Mouse (Mus musculus) hindbrain, postnatal 0 days (tissue): ENCODE measurements around the gene Arhgap32. TPM values are rescaled to one million over a fixed set of nuclear protein-coding genes. Genes with fewer than 3 reads are reported as not detected.

Experiments
- ATAC-seq: fragments of 200-750 bp; cut with Nextera tagmentation; 2 replicates; pipeline ENCODE4 v1.8.0; 2017; ENCODE audit warnings: mild to moderate bottlenecking, moderate TSS enrichment, moderate library complexity
- DNase-seq: peaks from one replicate; pipeline ENCODE4 v3.0.0-alpha.2; 2015; ENCODE audit warnings: low spot score
- H3K27ac ChIP-seq: fragments of 300-500 bp; sonication (generic); 2 replicates; pipeline ENCODE4 v1.5.1; 2014; ENCODE audit warnings: mild to moderate bottlenecking
- H3K27me3 ChIP-seq: fragments of 300-500 bp; sonication (generic); 2 replicates; pipeline ENCODE4 v1.6.1; 2014; ENCODE audit warnings: low read length, mixed read lengths; ENCODE audit not compliant: insufficient read depth
- H3K36me3 ChIP-seq: fragments of 300-500 bp; sonication (generic); 2 replicates; pipeline ENCODE4 v1.6.1; 2014; ENCODE audit warnings: low read length, mixed read lengths; ENCODE audit not compliant: insufficient read depth
- H3K4me1 ChIP-seq: fragments of 300-500 bp; sonication (generic); 2 replicates; pipeline ENCODE4 v1.6.1; 2014; ENCODE audit warnings: antibody characterized with exemption, low read length, mixed read lengths; ENCODE audit not compliant: insufficient read depth
- H3K4me2 ChIP-seq: fragments of 300-500 bp; sonication (generic); 2 replicates; pipeline ENCODE4 v1.6.1; 2014; ENCODE audit warnings: low read depth, mild to moderate bottlenecking, low read length, moderate library complexity, mixed read lengths
- H3K4me3 ChIP-seq: fragments of 300-500 bp; sonication (generic); 2 replicates; pipeline ENCODE4 v1.5.1; 2014; ENCODE audit warnings: low read length
- H3K9ac ChIP-seq: fragments of 300-500 bp; sonication (generic); replicated peaks from 2 replicates; pipeline ENCODE4 v1.6.1; 2014; ENCODE audit warnings: mild to moderate bottlenecking, low read length, moderate library complexity, mixed read lengths
- H3K9me3 ChIP-seq: fragments of 300-500 bp; sonication (generic); 2 replicates; pipeline ENCODE4 v1.6.1; 2016; ENCODE audit warnings: low read length, mixed read lengths
- CTCF ChIP-seq: IDR thresholded peaks from 2 replicates; pipeline ENCODE4 v1.5.1; 2016; ENCODE audit warnings: antibody characterized with exemption, control low read depth, low read depth
- WGBS: fragments of 180-500 bp; shearing (Covaris S2); extraction: QIAGEN DNeasy Blood & Tissue Kit; methylation state at CpG from one replicate; pipeline ENCODE4 v1.1.7; 2014; 5-methylcytosine and 5-hydroxymethylcytosine counted together
- polyA plus RNA-seq: library from polyadenylated mRNA; unstranded; fragments of >200 nt; fragmentation: Nextera tagmentation; extraction: Ambion mirVana; gene quantifications from 2 replicates; pipeline ENCODE4 v1.2.1, GENCODE M21; 2015
- total RNA-seq: library from RNA; depleted of rRNA; stranded (reverse); fragments of >200 nt; gene quantifications from 2 replicates; pipeline ENCODE4 v1.2.3, GENCODE M21; 2014

Gene Arhgap32
- total and polyA plus RNA-seq, 2 experiments from 2014 or later = 8.2 to 66.7 TPM

DNA sequence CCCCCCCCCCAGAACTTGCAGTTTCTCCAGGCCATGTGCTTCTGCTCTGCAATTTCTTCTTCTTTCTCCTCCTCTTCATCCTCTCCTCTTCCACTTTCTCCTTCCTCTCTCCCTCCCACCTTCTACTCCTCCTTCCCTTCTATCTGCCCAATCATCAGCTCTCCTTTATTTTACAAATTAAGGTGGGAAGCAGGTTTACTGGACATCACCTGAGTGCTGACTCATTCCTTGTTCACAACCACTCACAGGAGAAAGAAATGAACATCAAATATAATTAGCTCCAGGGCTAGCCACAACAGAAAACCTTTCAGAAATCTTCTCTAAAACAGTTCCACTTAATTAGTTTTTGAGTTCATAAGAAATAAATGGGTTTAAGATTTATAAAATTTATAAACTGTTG, 20.3 kb downstream of the Arhgap32 start:
- ATAC-seq (no peak), DNase-seq (no peak)
- TF ChIP-seq CTCF = no peak
- Histone ChIP-seq H3K4me1 (no peaks in the 10 kb centered on the region), H3K4me3 (no peak overlapping the region), H3K27ac (no peak overlapping the region), H3K9me3 (no peaks in the 10 kb centered on the region), H3K9ac (no peak overlapping the region), H3K36me3 (no peaks in the 10 kb centered on the region), H3K4me2 (no peak overlapping the region), H3K27me3 (no peaks in the 10 kb centered on the region)

DNA sequence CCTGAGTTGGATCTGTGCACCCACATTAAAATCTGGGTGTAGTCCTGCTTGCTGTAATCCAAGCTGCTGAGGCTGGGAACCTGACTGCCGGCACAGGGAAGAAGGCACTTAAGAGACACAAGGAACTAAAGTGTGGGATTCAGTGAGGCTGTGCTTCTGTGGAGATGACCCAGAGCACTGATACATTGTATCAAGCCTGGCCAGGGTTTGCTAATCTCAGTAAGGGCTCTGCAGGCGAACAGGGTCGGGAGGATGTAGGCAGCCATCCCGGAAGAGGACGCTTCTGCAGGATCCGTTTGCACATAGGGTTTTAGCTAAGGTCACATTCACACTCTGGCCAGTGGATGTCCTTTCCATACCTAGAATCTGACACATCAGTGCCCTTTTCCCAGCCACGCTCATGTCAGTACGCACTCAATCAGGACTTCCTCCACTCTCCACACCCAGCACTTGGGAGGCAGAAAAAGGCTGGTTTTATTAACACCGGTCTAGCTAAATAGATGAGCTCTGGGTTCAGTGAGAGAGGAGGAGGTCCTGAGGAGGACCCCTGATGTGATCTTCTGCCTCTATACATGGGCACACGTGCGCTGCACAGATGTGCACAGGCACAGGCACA, 20.9 kb downstream of the Arhgap32 start:
- 74% methylated on average over 11 of the region's 11 CpGs for WGBS
- DNase-seq (no peak), ATAC-seq (no peak)
- no peak for TF ChIP-seq CTCF
- H3K27ac ChIP-seq = no peak overlapping the region
- H3K4me1 ChIP-seq = no peaks in the 10 kb centered on the region
- no peak overlapping the region for H3K9ac ChIP-seq
- no peak overlapping the region for H3K4me3 ChIP-seq
- no peaks in the 10 kb centered on the region for H3K9me3 ChIP-seq
- H3K36me3 ChIP-seq = no peaks in the 10 kb centered on the region
- no peaks in the 10 kb centered on the region for H3K27me3 ChIP-seq
- no peak overlapping the region for H3K4me2 ChIP-seq

DNA sequence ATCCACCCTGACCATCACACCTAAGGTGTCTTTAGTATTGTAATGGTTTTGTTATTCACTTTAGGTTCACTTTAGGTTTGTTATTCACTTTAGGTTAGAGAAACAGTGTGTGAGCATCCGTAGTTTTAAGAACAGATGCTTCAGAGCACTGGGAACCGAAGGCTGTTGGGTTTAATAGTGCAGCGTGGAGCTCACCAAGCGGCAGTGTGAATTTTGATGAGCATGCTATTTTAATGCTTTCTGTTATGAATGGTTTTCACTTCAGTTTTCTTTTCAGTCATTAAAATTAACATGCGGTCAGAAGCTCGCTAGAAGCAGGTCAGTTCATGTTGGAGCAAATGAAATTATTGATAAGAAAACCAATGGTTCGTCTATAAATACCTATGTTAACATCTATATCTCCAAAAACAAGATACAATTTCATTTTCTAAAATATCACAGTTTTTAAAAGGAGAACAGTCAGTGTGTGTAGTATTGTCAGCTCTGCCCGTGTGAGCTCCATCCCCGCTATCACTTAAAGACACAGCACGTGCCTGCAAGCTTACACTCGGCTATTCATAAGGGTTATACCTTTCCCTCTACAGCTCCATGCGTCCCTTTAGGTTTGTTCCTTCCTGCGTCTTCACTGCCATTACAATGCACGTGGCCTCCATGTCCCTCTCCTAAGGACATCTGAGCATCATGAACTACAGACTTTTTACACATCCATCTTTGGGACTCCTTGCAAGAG, 21.9 kb downstream of the Arhgap32 start:
- ATAC-seq (no peak), DNase-seq (no peak)
- no peak overlapping the region for H3K4me2 ChIP-seq
- no peak overlapping the region for H3K9ac ChIP-seq
- no peaks in the 10 kb centered on the region for H3K36me3 ChIP-seq
- WGBS = 80% methylated on average over 14 of the region's 14 CpGs
- no peak overlapping the region for H3K27ac ChIP-seq
- no peaks in the 10 kb centered on the region for H3K27me3 ChIP-seq
- no peak for TF ChIP-seq CTCF
- H3K4me1 ChIP-seq = no peaks in the 10 kb centered on the region
- no peaks in the 10 kb centered on the region for H3K9me3 ChIP-seq
- H3K4me3 ChIP-seq = no peak overlapping the region

DNA sequence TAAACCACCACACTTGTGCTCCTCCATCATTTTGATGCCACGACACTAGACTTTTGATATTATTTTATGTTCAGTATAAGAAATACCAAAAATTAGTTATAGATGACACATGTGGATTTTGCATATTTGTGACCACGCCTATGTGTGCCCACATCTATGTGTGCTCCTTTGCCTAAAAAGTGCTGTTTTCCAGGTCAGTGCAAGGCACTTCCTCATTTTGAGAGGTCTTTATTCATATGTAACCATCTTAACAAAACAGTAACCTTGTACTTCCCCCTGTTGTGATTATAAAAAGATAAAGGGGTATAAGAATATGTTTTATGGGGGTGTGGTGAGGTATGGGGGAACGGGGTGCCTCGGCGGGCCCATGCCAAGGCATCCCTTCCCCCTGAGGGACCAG, 22.7 kb downstream of the Arhgap32 start:
- no peak for TF ChIP-seq CTCF
- WGBS = 96% methylated on average over 5 of the region's 5 CpGs

DNA sequence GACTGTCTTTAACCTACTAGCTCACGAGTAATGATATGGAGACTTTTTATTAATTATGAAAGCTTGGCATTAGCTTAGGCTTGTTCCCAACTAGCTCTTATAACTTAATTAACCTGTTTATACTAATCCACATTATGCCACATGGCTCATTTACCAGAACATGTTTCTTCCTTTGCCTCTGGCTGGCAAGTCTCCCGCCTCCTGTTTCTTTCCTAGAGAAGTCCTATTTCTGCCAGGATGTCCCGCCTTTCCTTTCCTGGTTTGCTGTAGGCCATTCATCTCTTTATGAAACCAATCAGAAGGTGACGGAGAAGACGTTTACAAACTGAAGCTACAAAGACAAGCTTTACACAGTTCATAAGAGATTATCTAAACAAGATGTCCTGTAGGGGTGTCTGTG, 23.7 kb downstream of the Arhgap32 start:
- ATAC-seq (no peak), DNase-seq (no peak)
- 70% methylated on average over 5 of the region's 5 CpGs for WGBS
- H3K4me3 ChIP-seq = no peak overlapping the region
- no peak overlapping the region for H3K9ac ChIP-seq
- no peak for TF ChIP-seq CTCF
- H3K27ac ChIP-seq = no peak overlapping the region
- no peaks in the 10 kb centered on the region for H3K9me3 ChIP-seq
- no peaks in the 10 kb centered on the region for H3K4me1 ChIP-seq
- H3K36me3 ChIP-seq = no peaks in the 10 kb centered on the region
- no peaks in the 10 kb centered on the region for H3K27me3 ChIP-seq
- no peak overlapping the region for H3K4me2 ChIP-seq

More for the DNA sequence above, 22.7 kb downstream of the Arhgap32 start:
- H3K4me1 ChIP-seq = no peaks in the 10 kb centered on the region
- no peak overlapping the region for H3K27ac ChIP-seq
- H3K36me3 ChIP-seq = no peaks in the 10 kb centered on the region
- no peak for DNase-seq
- no peak overlapping the region for H3K4me2 ChIP-seq
- no peak overlapping the region for H3K4me3 ChIP-seq
- H3K9me3 ChIP-seq = no peaks in the 10 kb centered on the region
- H3K27me3 ChIP-seq = no peaks in the 10 kb centered on the region
- H3K9ac ChIP-seq = no peak overlapping the region
- ATAC-seq = no peak

DNA sequence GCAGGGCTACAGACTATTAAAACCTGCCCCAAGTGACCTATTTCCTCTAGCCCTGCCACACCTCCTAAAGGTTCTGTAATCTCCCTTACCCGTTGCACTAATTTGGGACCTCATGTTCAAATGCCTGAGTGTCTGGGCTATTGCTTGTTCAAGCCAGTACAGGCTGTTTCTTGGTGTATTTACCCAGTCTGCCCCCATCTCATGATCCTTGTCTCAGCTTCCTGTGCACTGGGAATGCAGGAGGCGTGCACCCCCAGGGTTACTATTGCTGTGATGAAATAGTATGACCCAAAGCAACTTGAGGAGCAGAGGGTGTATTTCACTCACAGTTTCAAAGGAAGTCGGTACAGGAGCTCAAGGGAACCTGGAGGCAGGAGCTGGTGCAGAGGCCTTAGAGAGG, 26.9 kb downstream of the Arhgap32 start:
- no peak overlapping the region for H3K4me3 ChIP-seq
- no peak overlapping the region for H3K9ac ChIP-seq
- ATAC-seq (no peak), DNase-seq (no peak)
- no peaks in the 10 kb centered on the region for H3K9me3 ChIP-seq
- H3K4me1 ChIP-seq = 0 out of 2 replicates have a peak, but pooled peaks cover 4% of the 10 kb centered on the region
- 68% methylated on average over 3 of the region's 3 CpGs for WGBS
- no peak overlapping the region for H3K4me2 ChIP-seq
- no peak overlapping the region for H3K27ac ChIP-seq
- H3K27me3 ChIP-seq = no peaks in the 10 kb centered on the region
- TF ChIP-seq CTCF = no peak
- no peaks in the 10 kb centered on the region for H3K36me3 ChIP-seq

DNA sequence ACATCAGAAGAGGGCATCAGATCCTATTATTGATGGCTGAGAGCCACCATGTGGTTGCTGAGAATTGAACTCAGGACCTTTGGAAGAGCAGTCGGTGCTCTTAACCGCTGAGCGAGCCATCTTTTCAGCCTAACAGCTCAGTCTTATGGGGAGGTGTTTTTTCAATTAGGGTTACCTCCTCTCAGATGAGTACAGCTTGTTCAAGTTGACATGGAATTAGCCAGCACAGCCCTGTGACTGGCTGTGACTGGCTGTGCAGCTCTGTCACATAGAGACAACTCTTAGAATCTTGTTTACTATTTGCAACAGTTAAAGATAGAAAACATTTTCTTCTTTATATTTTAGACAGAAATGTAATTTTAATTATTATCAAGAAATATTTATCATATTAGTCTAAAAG, 27.5 kb downstream of the Arhgap32 start:
- no peak for TF ChIP-seq CTCF
- no peak overlapping the region for H3K4me2 ChIP-seq
- ATAC-seq (no peak), DNase-seq (no peak)
- H3K4me3 ChIP-seq = no peak overlapping the region
- H3K27ac ChIP-seq = no peak overlapping the region
- no peaks in the 10 kb centered on the region for H3K9me3 ChIP-seq
- WGBS = 89% methylated on average over 3 of the region's 3 CpGs
- 0 out of 2 replicates have a peak, but pooled peaks cover 4% of the 10 kb centered on the region for H3K4me1 ChIP-seq
- H3K9ac ChIP-seq = no peak overlapping the region
- no peaks in the 10 kb centered on the region for H3K27me3 ChIP-seq
- H3K36me3 ChIP-seq = no peaks in the 10 kb centered on the region
